Mouse (Mus musculus): ENCODE data around the gene Gm29735.
A peak's percentile ranks its signal among the peaks of the same experiment; 100 is the strongest.
"Not testable (repeated sequence)": the region's sequence is repeated elsewhere in the genome, so short reads cannot be mapped to it uniquely, and the experiment has no call there.

Gene Gm29735

DNA sequence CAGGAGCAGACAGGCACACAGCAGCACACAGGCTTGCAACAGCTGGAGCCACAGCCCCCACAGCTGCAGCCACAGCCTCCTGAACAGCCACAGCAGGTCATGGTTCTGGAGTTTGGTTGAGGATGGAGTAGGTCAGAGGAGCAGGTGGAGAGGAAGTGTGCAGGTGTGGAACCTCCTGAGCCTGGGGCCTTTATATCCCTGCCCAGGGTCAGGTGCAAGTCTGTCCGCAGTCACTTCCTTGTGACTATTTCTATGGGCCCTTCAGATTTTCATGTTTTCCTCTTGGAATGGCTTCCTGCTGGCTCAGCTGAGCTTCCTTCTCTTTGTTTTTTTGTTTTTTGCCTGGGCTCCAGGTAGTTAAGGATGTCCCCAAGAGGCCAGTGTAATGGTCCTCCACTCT is 36.3 kb downstream of the Gm29735 start, which contains the start of gene Gm45618:
Gene Gm45618 (minus strand): TSS at position 101 of the 400 bp plus-strand sequence.
- not testable (repeated sequence) for DNase-seq (ENCODE audit: low spot score)

DNA sequence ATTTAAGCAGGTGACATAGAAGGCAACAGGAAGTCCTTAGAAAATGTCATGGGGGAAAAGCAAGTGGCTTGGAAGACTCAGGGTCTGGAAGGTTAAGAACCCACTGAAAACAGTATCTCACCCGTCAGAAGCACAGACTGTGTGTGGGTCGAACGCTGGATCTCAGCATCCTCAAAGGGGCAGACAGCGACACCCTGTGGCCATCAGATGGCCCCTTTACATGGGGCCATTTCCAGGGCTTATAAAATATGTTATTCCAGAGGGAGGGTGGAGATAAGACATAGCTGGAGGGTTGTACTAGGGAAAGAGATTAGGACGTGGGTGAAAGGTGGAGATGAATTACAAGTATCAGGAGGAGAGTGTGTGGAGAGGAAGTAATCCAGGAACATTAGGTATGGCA is 37.3 kb downstream of the Gm29735 start:
- DNase-seq (ENCODE audit: low spot score): peak; percentile 40
